Mouse (Mus musculus): Measurements from ENCODE around the gene Pex5l. TPM values are rescaled to one million over a fixed set of nuclear protein-coding genes. Genes with fewer than 3 reads are reported as not detected.
A peak's percentile ranks its signal among the peaks of the same experiment; 100 is the strongest.

Gene Pex5l
- total RNA-seq (2021): under 1 TPM; 0.56 to 0.69 TPM
- long read RNA-seq, experiment 1: 0 reads
- long read RNA-seq, experiment 2: 0 reads

GRCm38 (mm10) chr3:33142901-33143461, at the start of gene Pex5l:
Gene Pex5l, minus strand, starts transcription at chr3:33143247.
- peak; percentile 8 for DNase-seq

- DNase-seq: no peak
Observed at GRCm38 (mm10) chr3:33165186-33165585, 22.1 kb upstream of the Pex5l start.

- no peak for DNase-seq
Observed at GRCm38 (mm10) chr3:33163821-33164220, 20.8 kb upstream of the Pex5l start.

- DNase-seq: no peak
Observed at GRCm38 (mm10) chr3:33143592-33143991, 545 bp upstream of the Pex5l start.

- DNase-seq: no peak
Observed at GRCm38 (mm10) chr3:33142398-33142797, 649 bp downstream of the Pex5l start.

- no peak for DNase-seq
Observed at GRCm38 (mm10) chr3:33129944-33130343, 13.1 kb downstream of the Pex5l start.

GRCm38 (mm10) chr3:33124796-33125195, 18.3 kb downstream of the Pex5l start:
- no peak for DNase-seq

- DNase-seq: no peak
Observed at GRCm38 (mm10) chr3:33105785-33106184, 37.3 kb downstream of the Pex5l start.

GRCm38 (mm10) chr3:33103501-33103900, 39.5 kb downstream of the Pex5l start:
- DNase-seq: no peak

GRCm38 (mm10) chr3:33098550-33099295, 44.3 kb downstream of the Pex5l start:
- no peak for DNase-seq

- DNase-seq: no peak
Observed at GRCm38 (mm10) chr3:33093646-33094045, 49.4 kb downstream of the Pex5l start.

- no peak for DNase-seq
Observed at GRCm38 (mm10) chr3:33090001-33090400, 53.0 kb downstream of the Pex5l start.

- DNase-seq: no peak
Observed at GRCm38 (mm10) chr3:33089470-33089869, 53.6 kb downstream of the Pex5l start.

GRCm38 (mm10) chr3:33088276-33088675, 54.8 kb downstream of the Pex5l start:
- DNase-seq: no peak

- DNase-seq: no peak
Observed at GRCm38 (mm10) chr3:33082806-33083338, 60.2 kb downstream of the Pex5l start.

GRCm38 (mm10) chr3:33081793-33082192, 61.3 kb downstream of the Pex5l start:
- DNase-seq: no peak

- DNase-seq: no peak
Observed at GRCm38 (mm10) chr3:33079658-33080057, 63.4 kb downstream of the Pex5l start.

- no peak for DNase-seq
Observed at GRCm38 (mm10) chr3:33079171-33079570, 63.9 kb downstream of the Pex5l start.

GRCm38 (mm10) chr3:33075696-33076095, 67.4 kb downstream of the Pex5l start:
- DNase-seq: no peak

- DNase-seq: no peak
Observed at GRCm38 (mm10) chr3:33074266-33074981, 68.6 kb downstream of the Pex5l start.

GRCm38 (mm10) chr3:33073905-33074265, 69.2 kb downstream of the Pex5l start:
- no peak for DNase-seq

GRCm38 (mm10) chr3:33070771-33071170, 72.3 kb downstream of the Pex5l start:
- DNase-seq: no peak

- no peak for DNase-seq
Observed at GRCm38 (mm10) chr3:33068146-33068545, 74.9 kb downstream of the Pex5l start.
